Mouse (Mus musculus) gastrocnemius, adult 2 months (tissue): Measurements from ENCODE around the gene Col9a2. TPM values are rescaled to one million over a fixed set of nuclear protein-coding genes. Genes with fewer than 3 reads are reported as not detected.
"Not testable (repeated sequence)": the region's sequence is repeated elsewhere in the genome, so short reads cannot be mapped to it uniquely, and the experiment has no call there.

Experiments used
- DNase-seq: peaks from one replicate; pipeline ENCODE4 v3.0.0; 2022
- H3K27ac ChIP-seq: fragments of 200-600 bp; 2 replicates; pipeline ENCODE4 v1.8.1; 2022; ENCODE audit warnings: mild to moderate bottlenecking
- H3K4me3 ChIP-seq: fragments of 200-600 bp; 2 replicates; pipeline ENCODE4 v1.8.1; 2022; ENCODE audit warnings: mild to moderate bottlenecking, moderate library complexity
- CTCF ChIP-seq: fragments of 200-600 bp; IDR thresholded peaks from 2 replicates; pipeline ENCODE4 v1.8.1; 2022; ENCODE audit warnings: antibody characterized with exemption, mild to moderate bottlenecking, moderate library complexity
- intact Hi-C: fragments of 180-260 bp; cut with DNase I; formaldehyde crosslinking; loops from one replicate; pipeline ENCODE4 v1.15.1; 2025
- total RNA-seq, 2 experiments: library from RNA; stranded (reverse); gene quantifications; 2 replicates each; pipeline ENCODE4 v1.2.3; 2021

Gene Col9a2
- total RNA-seq, 2 experiments from 2014 or later = 0.20 TPM; not detected in 1

- DNase-seq = no peak
- intact Hi-C loops = no loop called here
- Histone ChIP-seq H3K4me3 (no peak overlapping the region), H3K27ac (no peak overlapping the region)
- no peak for TF ChIP-seq CTCF
Observed at GRCm38 (mm10) chr4:121057032-121057431, 17.8 kb downstream of the Col9a2 start.

GRCm38 (mm10) chr4:121059218-121059617, 20.0 kb downstream of the Col9a2 start:
- DNase-seq, H3K4me3 ChIP-seq, H3K27ac ChIP-seq, intact Hi-C loops: not testable (repeated sequence)

- intact Hi-C loops = no loop called here
Observed at GRCm38 (mm10) chr4:121065336-121065735, 26.2 kb downstream of the Col9a2 start.

GRCm38 (mm10) chr4:121074250-121074649, 35.1 kb downstream of the Col9a2 start:
- TF ChIP-seq CTCF = no peak
- Histone ChIP-seq H3K27ac (no peak overlapping the region), H3K4me3 (no peak overlapping the region)
- intact Hi-C loops = no loop called here
- DNase-seq = no peak

More at GRCm38 (mm10) chr4:121065336-121065735, 26.2 kb downstream of the Col9a2 start:
- no peak overlapping the region for H3K4me3 ChIP-seq
- H3K27ac ChIP-seq = no peak overlapping the region
- TF ChIP-seq CTCF = no peak
- no peak for DNase-seq

GRCm38 (mm10) chr4:121077915-121078646, 38.9 kb downstream of the Col9a2 start:
- intact Hi-C loops = no loop called here
- no peak overlapping the region for H3K4me3 ChIP-seq
- TF ChIP-seq CTCF = no peak
- no peak overlapping the region for H3K27ac ChIP-seq
- no peak for DNase-seq

- DNase-seq = no peak
- no peak overlapping the region for H3K4me3 ChIP-seq
- intact Hi-C loops = no loop called here
Observed at GRCm38 (mm10) chr4:121080395-121080794, 41.2 kb downstream of the Col9a2 start.

GRCm38 (mm10) chr4:121084506-121084905, 45.3 kb downstream of the Col9a2 start:
- TF ChIP-seq CTCF = no peak
- no peak overlapping the region for H3K27ac ChIP-seq
- intact Hi-C loops = no loop called here

More at GRCm38 (mm10) chr4:121080395-121080794, 41.2 kb downstream of the Col9a2 start:
- TF ChIP-seq CTCF = no peak
- H3K27ac ChIP-seq = peak overlapping the region; percentile 52; the same call in 1 of the 2 replicates

GRCm38 (mm10) chr4:121088696-121089095, 49.5 kb downstream of the Col9a2 start:
- intact Hi-C loops = no loop called here
- no peak overlapping the region for H3K4me3 ChIP-seq
- TF ChIP-seq CTCF = no peak
- H3K27ac ChIP-seq = no peak overlapping the region
- no peak for DNase-seq

More at GRCm38 (mm10) chr4:121084506-121084905, 45.3 kb downstream of the Col9a2 start:
- H3K4me3 ChIP-seq = no peak overlapping the region
- no peak for DNase-seq

GRCm38 (mm10) chr4:121090211-121090610, 51.0 kb downstream of the Col9a2 start:
- TF ChIP-seq CTCF = no peak
- H3K27ac ChIP-seq = no peak overlapping the region
- no peak overlapping the region for H3K4me3 ChIP-seq
- intact Hi-C loops = no loop called here
- DNase-seq = no peak

- Histone ChIP-seq H3K4me3 (peak within 1 kb of the TSS; percentile 83), H3K27ac (peak within 1 kb of the TSS; percentile 90)
- TF ChIP-seq CTCF = no peak
- DNase-seq = peak; percentile 81
- intact Hi-C loops = loop anchor here (5.0 kb wide), 1 partner anchor 119 kb away; the partner anchor contains the start of gene Rlf
Observed at GRCm38 (mm10) chr4:121097650-121098378, 58.6 kb downstream of the Col9a2 start, which contains the start of gene Zmpste24. Gene Zmpste24 (minus strand): TSS chr4:121098241.

GRCm38 (mm10) chr4:121103304-121103703, 64.1 kb downstream of the Col9a2 start:
- H3K4me3 ChIP-seq = no peak overlapping the region
- TF ChIP-seq CTCF = no peak
- DNase-seq = no peak
- intact Hi-C loops = no loop called here
- H3K27ac ChIP-seq = no peak overlapping the region

Other genes with a start within 250 kb of the Col9a2 start
- 10 to 100 TPM; 45.2 to 47.9 TPM for gene Nfyc, start 207.8 kb upstream of the Col9a2 start, total RNA-seq
- gene Rims3, start 184.6 kb upstream of the Col9a2 start, total RNA-seq = under 1 TPM in 1 of 2 experiments, not detected in 1; 0.03 TPM
- gene Exo5, start 114.4 kb upstream of the Col9a2 start, total RNA-seq = under 1 TPM; 0.74 to 0.78 TPM
- under 1 TPM; 0.20 to 0.42 TPM for gene Zfp69, start 87.7 kb upstream of the Col9a2 start, total RNA-seq
- gene Smap2, start 22.1 kb upstream of the Col9a2 start, total RNA-seq = 10 to 100 TPM; 10.8 to 18.2 TPM
- gene Zmpste24, start 58.9 kb downstream of the Col9a2 start, total RNA-seq = 10 to 100 TPM; 15.0 to 20.3 TPM
- gene Tmco2, start 69.8 kb downstream of the Col9a2 start, total RNA-seq = not detected
- gene Rlf, start 175.7 kb downstream of the Col9a2 start, total RNA-seq = 1 to 10 TPM; 8.0 to 9.8 TPM